Mouse (Mus musculus): ENCODE results near the gene Pik3r1. TPM values are rescaled to one million over a fixed set of nuclear protein-coding genes. Genes with fewer than 3 reads are reported as not detected.

The Pik3r1 gene
- polyA plus RNA-seq, 1 experiment from 2014 or later = 95.5 TPM

DNA sequence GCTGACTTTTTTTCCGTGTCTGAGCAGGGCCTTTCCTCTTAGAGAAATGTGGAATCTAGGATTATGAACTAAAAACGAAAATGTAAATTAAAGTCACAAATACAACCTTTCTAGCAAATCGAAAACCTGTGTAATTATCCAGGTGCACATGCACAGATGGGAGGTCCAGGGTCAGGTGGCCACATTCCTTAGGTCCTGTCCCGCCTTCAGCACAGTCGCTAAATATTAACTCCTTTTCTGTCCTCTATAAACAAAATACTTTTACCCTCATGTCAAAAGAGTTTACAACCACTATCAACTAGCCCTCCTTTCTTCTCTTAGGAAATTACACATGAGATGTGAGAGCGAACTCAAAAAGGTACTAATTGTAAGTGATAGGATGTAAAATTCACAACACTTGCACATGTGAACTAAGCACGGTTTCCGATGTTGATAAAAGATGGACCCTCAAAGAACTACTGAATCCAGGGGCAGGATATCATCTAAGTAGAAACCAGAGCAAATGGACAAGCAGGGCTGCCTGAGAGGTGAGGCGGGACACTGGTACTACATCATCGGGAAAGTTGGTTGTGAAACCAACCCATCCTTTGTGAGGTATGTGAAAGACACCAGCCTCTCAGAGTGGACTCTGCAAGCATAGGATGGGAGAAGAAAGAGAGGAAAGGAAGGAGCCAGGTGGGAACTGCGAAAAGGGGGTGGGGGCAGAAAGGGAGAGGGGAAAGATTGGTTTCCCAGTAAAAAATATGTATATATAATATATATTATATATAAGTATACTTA, 26.3 kb downstream of the Pik3r1 start:
- Histone ChIP-seq H3K4me2 (replicated peaks; ENCODE audit: low read depth, low read length) (no peak overlapping the region), H3K4me1 (ENCODE audit: control insufficient read depth, insufficient read depth, low read length) (peaks cover 67% of the 10 kb centered on the region), H3K4me3 (ENCODE audit: low read depth, low read length) (no peak overlapping the region), H3K27ac (ENCODE audit: low read length) (peak overlapping the region; percentile 64; the same call in 1 of the 2 replicates), H3K27me3 (ENCODE audit: control insufficient read depth, insufficient read depth, low read length) (no peaks in the 10 kb centered on the region), H3K36me3 (ENCODE audit: control insufficient read depth, insufficient read depth, low read length) (no peaks in the 10 kb centered on the region), H3K9me3 (ENCODE audit: control insufficient read depth, low read depth, low read length) (no peaks in the 10 kb centered on the region), H3K9ac (replicated peaks; ENCODE audit: low read depth, low read length) (no peak overlapping the region)
- no peak for ATAC-seq (ENCODE audit: insufficient number of reproducible peaks, insufficient read depth, low FRiP score, low read depth)
- WGBS = 50% methylated on average over 11 of the region's 11 CpGs

DNA sequence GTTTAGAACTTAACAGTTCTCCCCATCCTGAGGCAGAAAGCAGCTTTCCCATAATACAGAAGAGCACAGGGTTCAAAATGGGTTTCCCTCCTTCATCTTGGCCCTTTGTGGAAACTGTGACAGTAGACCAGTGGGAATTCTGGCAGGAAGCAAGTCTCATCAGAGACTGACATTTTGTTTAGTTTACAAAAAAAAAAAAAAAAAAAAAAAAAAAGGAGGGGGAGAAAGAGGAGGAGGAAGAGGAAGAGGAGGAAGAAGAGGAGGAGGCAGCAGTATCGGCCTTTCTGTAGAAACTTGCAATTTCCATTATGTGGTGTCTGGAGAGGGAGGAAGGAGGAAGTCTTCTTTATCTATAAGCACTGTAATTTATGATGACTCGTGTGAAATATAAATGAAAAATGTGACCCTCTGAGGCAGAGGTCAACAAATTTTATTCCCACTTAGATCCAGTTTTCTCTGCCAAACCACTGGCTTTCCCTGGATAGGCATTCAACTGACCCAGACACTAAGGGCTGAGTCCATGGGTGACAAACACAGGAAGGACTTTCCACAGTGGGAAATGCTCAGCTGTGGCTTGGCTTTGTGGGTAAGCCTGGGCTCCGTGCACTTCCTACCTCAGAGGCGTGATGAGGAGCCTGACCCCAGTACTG, 28.2 kb downstream of the Pik3r1 start:
- Histone ChIP-seq H3K4me2 (replicated peaks; ENCODE audit: low read depth, low read length) (no peak overlapping the region), H3K9me3 (ENCODE audit: control insufficient read depth, low read depth, low read length) (no peaks in the 10 kb centered on the region), H3K27me3 (ENCODE audit: control insufficient read depth, insufficient read depth, low read length) (no peaks in the 10 kb centered on the region), H3K4me3 (ENCODE audit: low read depth, low read length) (no peak overlapping the region), H3K9ac (replicated peaks; ENCODE audit: low read depth, low read length) (no peak overlapping the region), H3K27ac (ENCODE audit: low read length) (no peak overlapping the region), H3K4me1 (ENCODE audit: control insufficient read depth, insufficient read depth, low read length) (peaks cover 65% of the 10 kb centered on the region), H3K36me3 (ENCODE audit: control insufficient read depth, insufficient read depth, low read length) (no peaks in the 10 kb centered on the region)
- ATAC-seq (ENCODE audit: insufficient number of reproducible peaks, insufficient read depth, low FRiP score, low read depth) = no peak
- 47% methylated on average over 4 of the region's 4 CpGs for WGBS

DNA sequence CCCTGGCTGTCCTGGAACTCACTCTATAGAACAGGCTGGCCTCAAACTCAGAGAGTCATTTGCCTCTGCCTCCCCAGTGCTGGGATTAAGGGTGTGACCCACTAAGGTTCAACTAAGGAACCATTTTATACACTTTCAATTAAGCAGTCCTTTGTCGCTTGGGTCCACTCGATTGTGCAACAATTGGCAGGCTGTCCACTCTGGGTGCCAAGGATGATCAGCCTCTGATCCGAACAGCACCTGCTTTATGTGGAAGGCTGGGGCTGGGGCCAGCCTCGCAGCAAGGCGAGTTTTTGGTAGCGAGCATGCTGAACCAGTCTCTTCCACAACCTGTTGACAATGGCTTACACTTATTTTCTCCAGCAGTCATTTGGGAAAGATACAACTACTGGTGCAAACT, 29.2 kb downstream of the Pik3r1 start:
- no peaks in the 10 kb centered on the region for H3K27me3 ChIP-seq (ENCODE audit: control insufficient read depth, insufficient read depth, low read length)

DNA sequence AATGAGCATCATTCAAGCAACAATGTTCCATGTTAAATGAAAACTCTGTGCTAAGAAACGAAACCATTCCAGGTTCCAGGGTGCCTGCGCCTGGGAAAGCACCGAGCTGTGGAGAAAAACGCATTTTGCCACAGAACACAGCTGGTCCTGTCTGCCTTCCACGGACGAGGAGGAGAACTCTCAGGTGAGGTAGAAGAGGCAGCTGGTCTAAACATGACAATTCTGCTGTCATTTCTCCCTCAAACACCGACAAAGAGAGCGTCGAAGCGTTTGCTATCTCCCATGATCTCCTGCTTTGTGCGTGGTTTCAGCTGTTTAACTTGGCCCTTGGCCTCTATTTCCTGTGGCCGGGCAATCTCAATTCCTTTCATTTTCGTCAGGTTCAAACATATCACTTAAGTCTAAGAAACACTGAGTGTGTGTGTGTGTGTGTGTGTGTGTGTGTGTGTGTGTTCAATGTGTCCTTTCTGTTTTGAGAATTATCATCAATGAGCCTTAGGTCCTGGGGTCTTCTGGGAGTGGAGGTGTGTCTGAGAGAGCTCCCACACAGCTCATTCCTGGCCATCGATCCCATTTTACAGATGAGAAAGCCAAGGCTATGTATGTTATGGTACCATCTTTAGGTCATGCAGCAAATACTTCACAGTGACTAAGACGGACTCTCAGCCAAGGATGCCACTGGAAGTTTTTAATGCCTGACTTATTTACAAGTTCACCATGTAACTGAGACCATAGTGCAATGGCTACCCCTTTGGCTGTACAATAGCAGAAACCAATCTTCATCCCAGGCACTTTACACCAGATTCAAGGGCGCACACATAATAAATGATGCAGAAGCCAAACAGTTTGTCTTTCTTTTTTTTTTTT, 31.3 kb downstream of the Pik3r1 start:
- no peak overlapping the region for H3K9ac ChIP-seq (replicated peaks; ENCODE audit: low read depth, low read length)
- WGBS = 49% methylated on average over 16 of the region's 16 CpGs

More for the DNA sequence above, 29.2 kb downstream of the Pik3r1 start:
- Histone ChIP-seq H3K9ac (replicated peaks; ENCODE audit: low read depth, low read length) (no peak overlapping the region), H3K9me3 (ENCODE audit: control insufficient read depth, low read depth, low read length) (no peaks in the 10 kb centered on the region), H3K27ac (ENCODE audit: low read length) (no peak overlapping the region), H3K36me3 (ENCODE audit: control insufficient read depth, insufficient read depth, low read length) (no peaks in the 10 kb centered on the region), H3K4me2 (replicated peaks; ENCODE audit: low read depth, low read length) (no peak overlapping the region), H3K4me1 (ENCODE audit: control insufficient read depth, insufficient read depth, low read length) (peaks cover 56% of the 10 kb centered on the region), H3K4me3 (ENCODE audit: low read depth, low read length) (no peak overlapping the region)
- ATAC-seq (ENCODE audit: insufficient number of reproducible peaks, insufficient read depth, low FRiP score, low read depth) = no peak
- 79% methylated on average over 6 of the region's 6 CpGs for WGBS

DNA sequence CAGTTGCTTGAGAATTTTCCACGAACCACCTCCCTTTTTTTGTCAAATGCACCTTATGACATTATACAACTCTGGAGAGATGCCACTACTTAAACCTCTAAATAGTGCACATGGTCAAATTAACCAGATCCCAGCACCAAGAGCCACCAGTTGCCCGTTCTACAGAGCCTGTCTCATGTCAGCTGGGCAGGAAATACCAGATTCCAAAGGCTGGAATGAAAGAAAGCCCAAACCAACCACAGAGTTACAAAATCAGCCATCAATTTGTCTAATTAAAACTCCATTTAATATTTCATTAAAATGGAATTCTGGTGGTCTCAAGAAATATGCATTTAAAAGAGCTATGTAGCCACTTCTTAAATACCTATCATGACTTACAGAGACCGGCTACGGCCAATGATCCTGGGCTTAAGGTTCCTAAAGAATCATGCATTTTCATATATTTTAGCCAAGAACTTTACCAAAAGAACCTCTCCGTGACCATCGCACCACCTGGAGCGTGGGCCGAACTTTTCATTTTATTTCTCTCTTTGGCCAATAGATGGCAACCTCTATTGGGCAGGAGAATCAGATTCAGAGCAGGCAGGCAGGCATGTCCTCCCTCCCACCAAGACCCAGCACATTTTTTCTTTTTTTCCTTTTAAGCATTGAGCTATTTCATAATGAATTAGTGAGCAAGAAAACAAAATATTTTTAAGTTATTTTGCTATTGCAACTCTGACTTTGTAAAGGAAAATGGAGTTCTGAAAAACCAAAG, 32.5 kb downstream of the Pik3r1 start:
- H3K4me2 ChIP-seq (replicated peaks; ENCODE audit: low read depth, low read length) = no peak overlapping the region
- H3K4me1 ChIP-seq (ENCODE audit: control insufficient read depth, insufficient read depth, low read length) = peaks cover 43% of the 10 kb centered on the region
- no peaks in the 10 kb centered on the region for H3K27me3 ChIP-seq (ENCODE audit: control insufficient read depth, insufficient read depth, low read length)
- WGBS = 59% methylated on average over 8 of the region's 8 CpGs
- no peaks in the 10 kb centered on the region for H3K9me3 ChIP-seq (ENCODE audit: control insufficient read depth, low read depth, low read length)
- H3K36me3 ChIP-seq (ENCODE audit: control insufficient read depth, insufficient read depth, low read length) = no peaks in the 10 kb centered on the region
- no peak overlapping the region for H3K4me3 ChIP-seq (ENCODE audit: low read depth, low read length)
- no peak overlapping the region for H3K27ac ChIP-seq (ENCODE audit: low read length)
- no peak overlapping the region for H3K9ac ChIP-seq (replicated peaks; ENCODE audit: low read depth, low read length)
- ATAC-seq (ENCODE audit: insufficient number of reproducible peaks, insufficient read depth, low FRiP score, low read depth) = no peak

More for the DNA sequence above, 31.3 kb downstream of the Pik3r1 start:
- Histone ChIP-seq H3K4me1 (ENCODE audit: control insufficient read depth, insufficient read depth, low read length) (peaks cover 52% of the 10 kb centered on the region), H3K27ac (ENCODE audit: low read length) (no peak overlapping the region), H3K36me3 (ENCODE audit: control insufficient read depth, insufficient read depth, low read length) (no peaks in the 10 kb centered on the region), H3K4me2 (replicated peaks; ENCODE audit: low read depth, low read length) (no peak overlapping the region), H3K9me3 (ENCODE audit: control insufficient read depth, low read depth, low read length) (no peaks in the 10 kb centered on the region), H3K4me3 (ENCODE audit: low read depth, low read length) (no peak overlapping the region), H3K27me3 (ENCODE audit: control insufficient read depth, insufficient read depth, low read length) (no peaks in the 10 kb centered on the region)
- ATAC-seq (ENCODE audit: insufficient number of reproducible peaks, insufficient read depth, low FRiP score, low read depth) = no peak

DNA sequence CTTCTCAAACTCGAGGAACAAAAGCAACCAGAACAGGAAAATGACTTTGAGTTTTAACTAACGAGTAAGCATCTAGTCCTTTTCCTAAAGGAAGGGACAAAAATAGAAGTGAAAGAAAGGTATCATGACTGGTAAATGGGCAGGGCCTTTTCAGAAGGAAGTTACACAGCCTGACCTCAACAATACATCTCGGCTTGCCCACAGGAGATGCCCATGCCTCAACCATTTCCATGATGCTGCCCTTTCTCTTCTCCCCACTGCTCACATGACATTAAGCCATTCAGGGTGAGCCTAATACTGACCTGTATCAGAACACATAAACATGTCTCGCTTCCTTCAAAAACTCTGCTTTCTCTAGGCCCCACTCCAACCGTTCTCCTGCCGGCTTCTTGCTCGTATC, 33.8 kb downstream of the Pik3r1 start:
- Histone ChIP-seq H3K27me3 (ENCODE audit: control insufficient read depth, insufficient read depth, low read length) (no peaks in the 10 kb centered on the region), H3K4me2 (replicated peaks; ENCODE audit: low read depth, low read length) (no peak overlapping the region), H3K9me3 (ENCODE audit: control insufficient read depth, low read depth, low read length) (no peaks in the 10 kb centered on the region), H3K4me3 (ENCODE audit: low read depth, low read length) (no peak overlapping the region), H3K4me1 (ENCODE audit: control insufficient read depth, insufficient read depth, low read length) (peaks cover 42% of the 10 kb centered on the region), H3K9ac (replicated peaks; ENCODE audit: low read depth, low read length) (no peak overlapping the region), H3K27ac (ENCODE audit: low read length) (no peak overlapping the region), H3K36me3 (ENCODE audit: control insufficient read depth, insufficient read depth, low read length) (no peaks in the 10 kb centered on the region; the same call in 1 of the 2 replicates)
- 85% methylated on average over 7 of the region's 7 CpGs for WGBS
- no peak for ATAC-seq (ENCODE audit: insufficient number of reproducible peaks, insufficient read depth, low FRiP score, low read depth)

DNA sequence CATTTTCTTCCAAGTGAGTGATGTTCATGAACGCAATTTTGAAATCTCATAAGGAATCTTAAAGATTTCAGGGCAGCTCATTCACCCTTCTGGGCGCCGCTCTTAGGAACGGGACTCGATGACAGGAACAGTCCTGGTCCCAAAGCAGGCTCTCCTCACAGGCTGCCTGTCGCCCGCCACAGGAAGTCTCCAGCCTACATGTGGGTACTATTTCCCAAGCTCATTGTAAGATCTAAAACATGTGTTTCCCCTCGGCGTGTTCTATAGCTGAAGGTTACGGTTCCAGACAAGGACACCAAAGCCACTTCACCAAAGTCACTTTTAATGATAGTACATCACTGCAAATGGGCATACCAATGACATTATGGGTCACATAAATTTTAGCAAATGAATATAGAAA, 35.3 kb downstream of the Pik3r1 start:
- no peak overlapping the region for H3K9ac ChIP-seq (replicated peaks; ENCODE audit: low read depth, low read length)
- H3K36me3 ChIP-seq (ENCODE audit: control insufficient read depth, insufficient read depth, low read length) = no peaks in the 10 kb centered on the region; the same call in 1 of the 2 replicates
- peaks cover 41% of the 10 kb centered on the region for H3K4me1 ChIP-seq (ENCODE audit: control insufficient read depth, insufficient read depth, low read length)
- no peaks in the 10 kb centered on the region for H3K27me3 ChIP-seq (ENCODE audit: control insufficient read depth, insufficient read depth, low read length)
- H3K4me3 ChIP-seq (ENCODE audit: low read depth, low read length) = no peak overlapping the region
- no peaks in the 10 kb centered on the region for H3K9me3 ChIP-seq (ENCODE audit: control insufficient read depth, low read depth, low read length)
- H3K27ac ChIP-seq (ENCODE audit: low read length) = no peak overlapping the region
- no peak overlapping the region for H3K4me2 ChIP-seq (replicated peaks; ENCODE audit: low read depth, low read length)
- ATAC-seq (ENCODE audit: insufficient number of reproducible peaks, insufficient read depth, low FRiP score, low read depth) = no peak
- WGBS = 82% methylated on average over 10 of the region's 10 CpGs

DNA sequence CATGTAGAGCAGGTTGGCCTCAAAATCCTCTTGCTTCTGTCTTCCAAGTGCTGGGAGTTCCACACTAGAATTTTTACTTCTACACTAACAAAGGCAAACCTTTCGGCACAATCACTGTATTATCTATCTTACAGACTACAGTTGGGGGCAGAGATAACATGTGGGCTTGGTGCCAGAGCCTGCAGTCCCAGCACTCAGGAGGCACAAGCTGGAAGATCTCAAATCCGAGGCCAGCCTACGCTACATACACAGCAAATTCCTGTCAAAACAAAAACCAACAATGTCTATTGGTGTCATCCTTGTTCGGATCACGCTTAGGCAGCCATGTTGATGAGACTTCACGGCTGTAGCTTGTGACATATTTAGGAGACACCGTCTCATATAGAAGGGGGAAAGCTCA, 36.2 kb downstream of the Pik3r1 start:
- Histone ChIP-seq H3K27me3 (ENCODE audit: control insufficient read depth, insufficient read depth, low read length) (no peaks in the 10 kb centered on the region), H3K4me2 (replicated peaks; ENCODE audit: low read depth, low read length) (no peak overlapping the region), H3K4me1 (ENCODE audit: control insufficient read depth, insufficient read depth, low read length) (peaks cover 34% of the 10 kb centered on the region), H3K4me3 (ENCODE audit: low read depth, low read length) (no peak overlapping the region), H3K36me3 (ENCODE audit: control insufficient read depth, insufficient read depth, low read length) (no peaks in the 10 kb centered on the region; the same call in 1 of the 2 replicates), H3K9ac (replicated peaks; ENCODE audit: low read depth, low read length) (no peak overlapping the region), H3K9me3 (ENCODE audit: control insufficient read depth, low read depth, low read length) (no peaks in the 10 kb centered on the region), H3K27ac (ENCODE audit: low read length) (no peak overlapping the region)
- ATAC-seq (ENCODE audit: insufficient number of reproducible peaks, insufficient read depth, low FRiP score, low read depth) = no peak
- 70% methylated on average over 7 of the region's 7 CpGs for WGBS
